Mouse (Mus musculus) heart, postnatal 0 days (tissue): ENCODE results near the gene Gm40193.

ENCODE experiments used
- CTCF ChIP-seq: IDR thresholded peaks from 2 replicates; pipeline ENCODE4 v1.5.1; 2016; ENCODE audit warnings: antibody characterized with exemption, control low read depth, low read depth
- EP300 ChIP-seq: IDR thresholded peaks from 2 replicates; pipeline ENCODE4 v1.6.1; 2016; ENCODE audit warnings: antibody characterized with exemption, low read depth

- TF ChIP-seq EP300 (no peak), CTCF (no peak)
These were observed 19.9 kb downstream of the Gm40193 start for GRCm38 (mm10) chr11:70512709-70513342.
